Mouse (Mus musculus) kidney, postnatal 14 days (tissue): ENCODE data around the gene Prpf6.
A peak's percentile ranks its signal among the peaks of the same experiment; 100 is the strongest.

Source experiments
- DNase-seq: peaks from one replicate; pipeline ENCODE4 v3.0.0; 2022; ENCODE audit warnings: mixed read lengths

Prpf6 gene

DNA sequence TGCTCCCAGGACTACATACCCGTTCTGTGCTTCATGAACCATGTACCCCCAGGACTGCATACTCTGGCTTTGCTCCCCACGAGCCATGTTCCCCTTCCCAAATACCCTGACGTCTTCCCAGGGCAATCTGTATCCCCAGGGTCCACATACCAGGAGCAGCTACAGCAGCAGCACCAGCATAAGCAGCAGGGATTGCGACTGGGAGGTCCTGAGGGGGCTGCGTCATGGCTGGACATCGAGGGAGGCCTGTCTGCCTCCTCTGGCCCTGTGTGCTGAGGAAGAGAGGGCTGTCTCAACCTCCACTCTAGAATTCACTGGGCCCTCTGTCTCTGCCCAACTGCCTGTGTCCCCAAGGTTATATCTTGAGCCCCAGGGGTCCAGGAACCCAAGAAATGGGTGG is 99.4 kb downstream of the Prpf6 start:
- no peak for DNase-seq

- DNase-seq, result no peak
Measured at GRCm38 (mm10) chr2:181691571-181691970, 99.9 kb downstream of the Prpf6 start.

GRCm38 (mm10) chr2:181692304-181692703 is 100.6 kb downstream of the Prpf6 start:
- no peak for DNase-seq

- DNase-seq, result peak; percentile 88
Measured at GRCm38 (mm10) chr2:181693339-181694280, 101.9 kb downstream of the Prpf6 start, which contains the start of gene Rgs19. TSS of gene Rgs19 (minus strand) at chr2:181693977.

DNA sequence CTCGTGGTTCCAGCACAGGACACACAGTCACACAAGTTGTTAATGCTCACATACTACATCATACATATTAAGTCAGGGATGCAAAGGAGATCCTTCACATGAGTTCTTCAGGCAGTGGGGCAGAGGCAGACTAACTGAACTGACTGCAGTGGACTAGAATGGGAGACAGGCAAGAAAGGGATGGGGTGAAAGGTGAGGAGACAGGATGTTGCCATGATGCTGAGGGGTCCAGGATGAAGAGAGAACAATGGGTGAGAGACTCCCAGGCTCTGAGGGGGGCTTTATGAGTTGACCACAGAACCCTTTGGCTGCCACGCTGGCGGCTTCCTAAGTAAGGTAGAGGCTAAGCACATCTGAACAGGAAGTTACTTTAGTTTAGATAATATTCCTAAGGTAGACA is 102.9 kb downstream of the Prpf6 start:
- no peak for DNase-seq

- no peak for DNase-seq
Measured at GRCm38 (mm10) chr2:181695776-181696175, 104.1 kb downstream of the Prpf6 start.

GRCm38 (mm10) chr2:181696801-181697420 is 105.2 kb downstream of the Prpf6 start:
- no peak for DNase-seq

DNA sequence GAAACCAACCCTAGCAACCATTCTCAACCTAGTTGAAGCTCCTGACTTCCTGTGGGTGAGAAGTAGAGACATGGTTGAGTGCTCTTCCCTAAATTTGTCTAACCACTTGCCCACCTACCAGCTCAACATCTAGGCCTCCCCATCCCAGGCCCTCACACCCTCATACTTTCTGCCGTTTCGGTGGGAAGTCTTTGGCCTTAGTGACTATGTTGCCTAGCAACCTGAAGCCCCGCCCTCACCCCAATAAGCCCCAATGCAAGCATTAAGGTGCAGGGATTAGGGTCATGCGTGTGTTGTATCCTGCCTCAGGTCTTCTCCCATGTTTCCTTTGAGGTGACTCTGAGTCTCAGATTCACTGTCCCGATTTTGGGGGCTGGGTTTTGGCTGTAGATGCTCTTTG is 106.6 kb downstream of the Prpf6 start, which contains the start of gene Lkaaear1:
Gene Lkaaear1, minus strand, starts transcription at position 202 of the 400 bp plus-strand sequence.
- DNase-seq, result no peak
